Mouse (Mus musculus) adrenal gland, postnatal 25 days (tissue): ENCODE data around the gene Gm49630. TPM values are rescaled to one million over a fixed set of nuclear protein-coding genes. Genes with fewer than 3 reads are reported as not detected.
"Not testable (repeated sequence)": the region's sequence is repeated elsewhere in the genome, so short reads cannot be mapped to it uniquely, and the experiment has no call there.

Experiments used
- DNase-seq: peaks from one replicate; pipeline ENCODE4 v3.0.0; 2021; ENCODE audit warnings: mixed read lengths
- long read RNA-seq: library from polyadenylated mRNA; stranded (forward); transcript quantifications from one replicate; pipeline ENCODE4 v2.0.0, GENCODE M21; 2021
- total RNA-seq: library from RNA; stranded (reverse); gene quantifications from 2 replicates; pipeline ENCODE4 v1.2.3, GENCODE M21; 2021

Gm49630 gene
- not detected in 2 replicates for total RNA-seq
- long read RNA-seq = 0 reads

GRCm38 (mm10) chr17:7371879-7372278 is at the start of gene Gm49630:
Gene Gm49630, minus strand, starts transcription at chr17:7371979.
- DNase-seq = not testable (repeated sequence)

GRCm38 (mm10) chr17:7420191-7420973 is 48.6 kb upstream of the Gm49630 start:
- not testable (repeated sequence) for DNase-seq

GRCm38 (mm10) chr17:7414601-7415310 is 43.0 kb upstream of the Gm49630 start:
- not testable (repeated sequence) for DNase-seq

GRCm38 (mm10) chr17:7413336-7413735 is 41.6 kb upstream of the Gm49630 start:
- not testable (repeated sequence) for DNase-seq

GRCm38 (mm10) chr17:7399770-7400169 is 28.0 kb upstream of the Gm49630 start:
- DNase-seq = not testable (repeated sequence)

- peak; percentile 12 for DNase-seq
Measured at GRCm38 (mm10) chr17:7398198-7398847, 26.5 kb upstream of the Gm49630 start.

GRCm38 (mm10) chr17:7397079-7397478 is 25.3 kb upstream of the Gm49630 start:
- not testable (repeated sequence) for DNase-seq

- not testable (repeated sequence) for DNase-seq
Measured at GRCm38 (mm10) chr17:7396288-7396687, 24.5 kb upstream of the Gm49630 start.

GRCm38 (mm10) chr17:7395671-7396070 is 23.9 kb upstream of the Gm49630 start:
- DNase-seq = peak; percentile 14

- peak; percentile 2 for DNase-seq
Measured at GRCm38 (mm10) chr17:7395116-7395515, 23.3 kb upstream of the Gm49630 start.

- DNase-seq = peak; percentile 49
Measured at GRCm38 (mm10) chr17:7389898-7390297, 18.1 kb upstream of the Gm49630 start.

GRCm38 (mm10) chr17:7388958-7389356 is 17.2 kb upstream of the Gm49630 start:
- DNase-seq = not testable (repeated sequence)

GRCm38 (mm10) chr17:7388341-7388957 is 16.7 kb upstream of the Gm49630 start:
- DNase-seq = not testable (repeated sequence)

- DNase-seq = not testable (repeated sequence)
Measured at GRCm38 (mm10) chr17:7386016-7386415, 14.2 kb upstream of the Gm49630 start.

GRCm38 (mm10) chr17:7385364-7385763 is 13.6 kb upstream of the Gm49630 start, which contains the start of gene Unc93a2:
Gene Unc93a2, minus strand, starts transcription at chr17:7385464.
- not testable (repeated sequence) for DNase-seq

GRCm38 (mm10) chr17:7383167-7384143 is 11.7 kb upstream of the Gm49630 start:
- not testable (repeated sequence) for DNase-seq

- DNase-seq = not testable (repeated sequence)
Measured at GRCm38 (mm10) chr17:7382711-7383110, 10.9 kb upstream of the Gm49630 start.

- DNase-seq = not testable (repeated sequence)
Measured at GRCm38 (mm10) chr17:7377907-7378306, 6.1 kb upstream of the Gm49630 start.

- DNase-seq = not testable (repeated sequence)
Measured at GRCm38 (mm10) chr17:7376951-7377700, 5.3 kb upstream of the Gm49630 start.

- DNase-seq = not testable (repeated sequence)
Measured at GRCm38 (mm10) chr17:7369401-7369800, 2.4 kb downstream of the Gm49630 start.
